Mouse (Mus musculus): ENCODE data around the gene Tmem164.

- TF ChIP-seq POLR2A (IDR thresholded peaks at IDR 0.05; ENCODE audit: borderline replicate concordance, extremely low read depth, low read depth, low read length) (no peak), CTCF (IDR thresholded peaks at IDR 0.05; ENCODE audit: insufficient read depth, low read length) (no peak)
Observed at GRCm38 (mm10) chrX:142708257-142708656, 27.1 kb downstream of the Tmem164 start.
